Mouse (Mus musculus) CH12F3 (cell line): ENCODE data around the gene Atp8a2.

ENCODE experiments used
- in situ Hi-C: fragments of 300-500 bp; cut with MboI; formaldehyde crosslinking; loops from 2 replicates; pipeline ENCODE4 v1.14.3; 2020; ENCODE audit warnings: low sequenced_read_pairs

The Atp8a2 gene

DNA sequence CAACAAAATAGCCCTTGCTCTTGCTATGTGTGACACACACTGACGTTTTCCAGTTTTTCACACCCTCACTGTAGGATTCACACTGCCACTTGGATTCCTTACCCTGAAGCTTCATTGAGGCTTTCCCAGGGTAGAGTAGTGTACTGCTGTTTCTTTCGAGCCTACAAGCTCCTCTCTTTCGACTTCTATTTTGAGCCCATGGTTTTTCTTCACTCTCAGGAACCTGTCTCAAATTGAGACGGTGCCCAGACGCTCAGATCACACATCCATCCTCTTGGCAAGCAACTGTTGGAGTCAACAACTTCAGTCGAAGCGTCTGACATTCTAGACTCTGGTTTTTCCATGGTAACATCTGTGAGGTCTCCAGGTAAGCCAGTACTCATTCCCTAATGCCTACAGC, at the start of gene Atp8a2:
Gene Atp8a2, minus strand, starts transcription at position 296 of the 400 bp plus-strand sequence.
- in situ Hi-C loops, result no loop called here

DNA sequence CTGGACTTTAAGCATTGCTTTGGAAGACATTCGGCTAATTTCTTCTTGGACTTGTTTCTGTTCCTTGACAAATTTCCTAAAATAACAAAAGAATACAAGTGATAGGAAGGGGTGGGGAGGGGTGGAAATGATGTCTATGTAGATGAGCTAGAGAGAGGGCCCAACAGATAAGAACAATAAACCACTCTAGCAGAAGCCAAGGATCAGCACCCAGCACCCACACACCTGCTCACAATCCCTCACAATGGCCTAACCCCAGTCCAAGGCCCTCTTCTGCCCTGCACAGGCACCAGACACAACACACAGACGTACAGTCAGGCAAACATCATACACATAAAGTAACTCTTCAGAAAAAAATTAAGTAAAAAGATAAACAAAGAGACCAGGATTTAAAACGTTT, 41.6 kb upstream of the Atp8a2 start:
- in situ Hi-C loops, result no loop called here

DNA sequence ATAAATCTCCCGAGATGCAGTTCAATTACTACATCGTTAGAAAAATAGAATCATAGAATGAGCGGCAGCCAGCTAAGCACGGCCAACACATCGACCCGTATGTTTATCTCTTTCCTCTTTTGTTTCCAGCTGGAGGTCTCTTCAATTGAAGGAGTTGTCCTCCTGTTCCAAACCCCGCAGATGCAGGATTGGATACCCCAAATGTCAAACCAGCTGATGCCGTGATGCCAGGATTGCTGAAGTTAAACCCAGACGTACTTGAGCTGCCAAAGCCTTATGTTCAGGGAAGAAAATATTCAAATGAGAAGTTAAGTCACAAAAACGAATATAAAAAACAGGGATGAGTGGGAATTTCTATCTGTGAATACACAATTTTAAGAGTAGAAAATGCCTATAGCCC, 22.9 kb upstream of the Atp8a2 start:
- in situ Hi-C loops, result no loop called here

DNA sequence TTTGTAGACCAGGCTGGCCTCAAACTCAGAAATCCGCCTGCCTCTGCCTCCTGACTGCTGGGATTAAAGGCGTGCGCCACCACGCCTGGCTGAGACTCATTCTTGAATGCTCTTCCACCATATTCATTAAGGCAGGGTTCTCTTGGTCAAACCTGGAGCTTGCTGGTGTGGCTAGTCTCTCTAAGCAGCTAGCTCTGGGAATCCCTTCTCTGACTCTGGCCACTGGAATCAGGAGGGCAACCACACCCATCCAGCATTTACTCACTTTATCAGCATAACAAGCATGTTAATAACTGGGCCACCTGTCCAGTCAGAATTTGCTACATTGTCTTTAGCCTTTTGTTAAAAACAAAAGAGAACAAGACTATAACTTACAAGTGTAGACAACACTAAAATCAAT, 20.6 kb upstream of the Atp8a2 start:
- in situ Hi-C loops, result no loop called here

DNA sequence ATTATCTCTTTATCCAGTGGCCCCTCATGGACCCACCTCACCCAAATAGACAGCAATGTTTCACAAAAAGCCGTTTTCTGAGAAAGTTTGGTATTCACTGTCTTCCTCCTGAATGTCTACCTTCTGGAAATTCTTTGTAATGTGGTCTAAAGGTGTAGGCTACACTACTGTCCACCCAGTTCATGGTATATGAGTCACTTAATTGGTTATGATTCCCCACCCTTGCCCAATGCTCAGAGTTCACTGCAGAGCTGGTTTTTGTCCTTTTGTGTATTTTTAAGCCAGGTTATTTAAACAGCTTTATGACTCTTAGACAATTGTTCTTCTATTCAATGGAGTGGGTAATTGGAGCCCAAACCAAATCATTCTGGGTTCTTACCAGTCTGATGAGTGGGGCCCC, 19.1 kb upstream of the Atp8a2 start:
- in situ Hi-C loops, result no loop called here

DNA sequence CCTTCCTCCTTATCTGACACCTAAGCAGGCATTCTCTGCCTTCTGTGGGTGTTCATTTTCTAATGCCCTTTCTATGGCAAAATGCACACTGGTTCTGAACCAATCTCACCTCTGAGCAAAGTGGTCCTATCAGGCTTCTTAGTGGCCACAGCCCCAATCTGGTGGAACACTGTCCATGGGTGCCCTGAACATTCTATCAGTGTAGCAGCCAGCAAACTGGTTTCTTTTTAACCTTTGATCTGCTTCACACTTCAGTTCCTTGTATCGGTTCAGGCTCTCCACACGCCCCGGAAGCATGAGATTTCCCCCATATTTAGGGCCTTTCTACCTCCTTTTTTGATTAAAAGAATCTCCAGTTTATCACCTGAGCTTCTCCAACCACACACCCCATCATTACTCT, 18.0 kb upstream of the Atp8a2 start:
- in situ Hi-C loops, result no loop called here

DNA sequence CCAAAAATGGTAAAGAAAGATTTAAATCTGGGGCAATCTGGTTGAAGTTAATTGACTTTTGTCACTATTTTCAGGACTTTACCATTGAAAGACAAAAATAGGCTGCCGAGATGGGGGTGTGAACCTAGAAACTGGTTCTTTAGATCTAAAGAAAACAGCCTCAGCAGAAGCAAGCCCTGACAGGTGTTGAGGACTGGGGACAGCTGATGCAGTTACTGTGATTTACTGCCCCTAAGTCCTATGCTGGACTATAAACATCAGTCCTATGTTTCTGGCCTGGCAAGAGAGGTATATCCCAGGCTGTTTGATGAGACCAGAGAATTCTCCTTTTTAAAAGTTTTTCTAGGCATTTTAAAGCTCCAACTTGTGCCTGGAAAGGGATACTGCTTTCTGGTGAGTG, 17.1 kb upstream of the Atp8a2 start:
- in situ Hi-C loops, result no loop called here

DNA sequence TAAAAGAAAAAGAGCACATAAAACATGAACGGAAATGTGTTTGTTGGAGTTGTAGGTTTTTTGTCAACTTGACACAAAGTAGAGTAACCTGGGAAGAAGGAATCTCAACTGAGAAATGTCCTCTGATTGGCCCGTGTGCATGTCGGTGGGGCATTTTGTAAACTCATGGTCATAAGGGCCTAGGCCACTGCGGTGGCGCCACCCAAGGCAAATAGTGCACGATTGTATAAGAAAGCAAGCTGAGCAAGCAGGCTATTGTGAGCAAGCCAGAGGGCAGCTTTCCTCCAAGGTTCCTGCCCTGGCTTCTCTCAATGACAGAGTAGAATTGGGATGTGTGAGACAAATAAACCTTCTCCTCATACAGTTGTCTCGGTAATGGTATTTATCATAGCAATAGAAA, 12.2 kb upstream of the Atp8a2 start:
- in situ Hi-C loops, result no loop called here

DNA sequence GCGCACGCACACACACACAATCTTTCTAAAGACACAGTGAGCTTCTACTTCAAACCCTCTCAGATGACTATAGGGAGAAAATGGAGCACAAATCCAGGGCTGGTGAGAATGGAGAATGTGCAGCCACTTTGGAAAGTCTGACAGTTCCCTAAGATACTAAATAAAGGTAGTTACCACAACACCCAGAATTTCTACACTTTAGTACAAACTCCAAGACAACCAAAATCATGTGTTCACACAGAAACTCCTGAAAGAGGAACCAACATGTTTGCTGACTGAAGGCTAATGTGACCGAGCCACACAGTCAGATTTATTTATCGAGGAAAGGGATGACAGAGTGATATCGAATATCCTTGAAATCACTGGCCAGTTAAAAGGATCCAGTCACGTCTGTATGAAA, 8.0 kb upstream of the Atp8a2 start:
- in situ Hi-C loops, result no loop called here

DNA sequence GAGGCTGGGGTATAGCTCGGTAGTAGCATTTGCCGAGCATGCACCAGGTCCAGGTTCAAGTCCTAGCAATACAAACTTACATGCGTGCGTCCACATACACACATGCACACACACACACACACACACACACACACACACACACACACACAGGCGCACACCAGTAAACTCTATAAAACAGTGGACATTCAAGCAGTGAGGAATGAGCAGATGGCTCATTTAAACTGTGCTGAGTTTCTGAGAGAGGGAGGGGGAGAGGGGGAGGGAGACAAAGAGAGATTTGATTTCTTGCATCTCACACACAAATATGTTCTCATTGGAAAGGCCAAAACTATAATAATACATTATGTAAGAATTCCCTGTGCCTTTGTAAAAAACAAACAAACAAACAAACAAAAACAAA, 980 bp downstream of the Atp8a2 start:
- in situ Hi-C loops, result no loop called here

DNA sequence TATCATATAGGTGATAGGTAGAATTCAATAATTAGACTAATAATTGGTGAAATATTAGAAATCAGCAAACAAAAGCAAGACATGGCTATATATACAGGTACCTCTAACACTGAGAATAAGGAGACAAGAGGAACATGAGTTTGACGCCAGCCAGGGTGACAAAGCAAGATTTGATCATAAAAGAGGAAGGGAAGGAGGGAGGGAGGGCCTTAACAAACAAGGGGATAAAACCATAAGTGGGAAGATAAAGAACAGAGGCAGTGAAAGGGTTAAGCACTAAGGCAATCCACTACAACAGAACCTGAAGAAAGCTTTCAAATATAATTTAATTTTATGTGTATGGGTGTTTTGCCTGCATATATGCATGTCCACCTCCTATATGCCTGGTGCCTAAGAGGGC, 2.4 kb downstream of the Atp8a2 start:
- in situ Hi-C loops, result no loop called here

DNA sequence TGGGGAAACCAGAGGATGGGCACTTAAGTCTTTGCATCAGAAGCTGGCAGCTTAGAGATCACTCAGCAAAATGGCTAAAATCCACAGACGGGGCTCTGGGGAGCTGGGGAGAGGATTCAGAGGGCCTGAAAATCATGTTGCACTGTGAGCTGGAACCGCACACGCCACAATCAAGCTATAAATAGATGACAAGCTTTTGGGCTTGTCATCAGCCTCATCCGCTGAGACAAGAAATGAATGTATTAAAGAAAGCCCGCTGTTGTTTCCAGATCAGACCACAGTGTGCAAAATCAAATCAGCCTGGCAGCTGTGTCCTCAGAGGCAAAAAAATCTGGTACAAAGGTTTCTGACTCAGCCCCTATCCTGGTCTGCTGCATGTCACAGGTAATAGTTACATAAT, 7.2 kb downstream of the Atp8a2 start:
- in situ Hi-C loops, result no loop called here

DNA sequence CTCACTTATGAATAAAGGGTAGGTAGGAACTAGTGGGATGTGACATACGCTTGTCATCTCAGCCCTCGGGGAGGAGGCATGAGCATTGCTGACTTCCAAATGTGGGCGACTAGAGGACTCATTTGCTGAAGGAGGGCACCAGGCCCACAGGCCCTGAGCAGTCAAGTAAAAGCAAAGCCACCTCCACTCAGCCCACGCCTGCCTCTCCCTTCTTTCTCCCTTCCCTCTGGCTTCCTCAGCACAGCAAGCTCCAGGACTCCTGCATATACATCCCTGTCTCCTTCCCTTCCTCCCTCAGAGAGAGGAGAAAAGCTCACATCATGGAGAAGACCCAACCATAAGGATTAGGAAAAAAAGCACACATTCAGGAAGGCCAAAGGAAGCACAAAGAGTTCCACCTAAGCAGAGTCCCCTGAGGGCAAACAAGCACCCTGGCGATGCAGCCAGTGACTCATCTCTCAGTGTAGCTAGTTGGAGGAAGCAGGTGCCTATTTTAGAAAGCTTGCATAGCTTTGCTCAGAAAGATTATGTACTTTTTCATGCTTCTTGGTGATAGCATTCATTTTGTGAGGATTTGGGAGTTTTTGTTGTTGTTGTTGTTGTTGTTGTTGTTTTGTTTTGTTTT, 8.7 kb downstream of the Atp8a2 start:
- in situ Hi-C loops, result no loop called here

DNA sequence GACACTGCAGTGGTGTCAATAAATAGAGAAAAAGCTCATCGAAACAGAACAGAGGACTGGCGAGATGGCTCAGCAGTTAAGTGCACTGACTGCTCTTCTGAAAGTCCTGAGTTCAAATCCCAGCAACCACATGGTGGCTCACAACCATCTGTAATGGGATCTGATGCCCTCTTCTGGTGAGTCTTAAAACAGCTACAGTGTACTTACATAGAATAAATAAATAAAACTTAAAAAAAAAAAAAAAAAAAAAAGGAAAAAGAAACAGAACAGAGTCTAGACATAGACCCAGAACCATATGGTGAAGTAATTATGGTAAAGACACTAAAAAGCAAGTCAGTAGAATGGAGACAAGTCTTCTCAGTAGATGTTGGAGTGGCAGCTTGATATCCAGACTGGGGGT, 15.7 kb downstream of the Atp8a2 start:
- in situ Hi-C loops, result no loop called here

DNA sequence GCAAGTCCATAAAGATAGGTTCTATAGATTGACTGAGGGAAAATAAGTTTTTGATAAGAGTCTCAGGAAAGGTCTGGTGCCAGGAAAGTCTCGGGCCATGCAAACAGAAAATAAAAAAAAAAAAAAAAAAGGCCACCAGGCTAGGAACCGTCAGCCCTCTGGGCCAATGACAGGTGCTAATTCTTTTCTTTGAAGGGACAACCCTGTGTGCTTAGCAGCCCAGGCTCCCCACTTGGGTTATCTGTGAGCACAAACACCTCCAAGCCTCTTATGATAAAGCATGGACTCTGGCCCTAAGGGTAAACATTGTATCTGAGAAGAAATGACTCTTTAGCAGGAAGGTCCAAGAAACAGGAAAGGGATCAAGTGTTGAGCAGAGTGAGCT, 18.4 kb downstream of the Atp8a2 start:
- in situ Hi-C loops, result no loop called here

DNA sequence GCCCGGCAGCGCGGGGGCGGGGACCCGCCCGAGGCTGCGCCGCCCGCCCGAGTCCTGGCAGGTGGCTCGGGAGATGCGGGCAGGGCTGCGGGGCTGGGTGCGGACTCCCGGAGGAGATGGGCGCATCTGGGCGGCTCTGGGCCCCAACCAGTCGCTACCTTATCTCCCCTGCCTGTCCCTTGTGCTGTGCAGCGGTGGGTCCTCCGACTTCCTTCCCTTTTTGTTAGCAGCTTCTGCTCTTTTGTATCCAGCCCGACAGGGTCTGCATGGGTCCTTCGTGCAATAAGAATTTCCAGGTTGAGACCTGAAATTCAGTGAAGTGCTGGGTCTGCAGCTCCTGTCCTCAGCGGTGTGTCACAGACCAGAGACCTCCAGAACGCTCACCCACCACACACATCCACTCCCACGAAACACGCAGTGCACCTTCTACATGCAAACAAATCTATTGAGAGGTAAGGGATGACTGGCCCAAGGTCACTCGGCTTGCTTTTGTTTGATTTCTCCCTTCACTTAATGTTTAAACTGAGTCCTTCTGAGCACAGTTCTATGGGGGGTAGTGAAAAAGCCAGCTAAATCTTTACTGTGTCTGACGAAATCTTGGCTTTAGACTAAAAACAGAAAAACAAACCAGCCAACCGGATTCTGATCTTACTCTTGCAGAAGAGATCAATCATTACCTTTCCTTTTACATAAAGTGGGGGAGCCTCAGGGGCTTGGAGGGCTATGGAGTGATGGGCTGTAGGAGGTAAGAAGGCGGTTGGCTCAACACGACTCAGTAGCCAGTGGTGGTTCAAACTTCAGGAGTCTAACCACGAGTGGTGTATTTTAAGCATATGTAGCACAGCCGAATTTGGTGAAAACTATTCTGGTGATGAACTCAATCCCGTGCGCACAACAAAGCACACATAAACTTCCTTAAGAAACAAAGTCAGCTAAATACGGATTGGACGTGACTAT, 19.1 kb downstream of the Atp8a2 start:
- in situ Hi-C loops, result no loop called here

DNA sequence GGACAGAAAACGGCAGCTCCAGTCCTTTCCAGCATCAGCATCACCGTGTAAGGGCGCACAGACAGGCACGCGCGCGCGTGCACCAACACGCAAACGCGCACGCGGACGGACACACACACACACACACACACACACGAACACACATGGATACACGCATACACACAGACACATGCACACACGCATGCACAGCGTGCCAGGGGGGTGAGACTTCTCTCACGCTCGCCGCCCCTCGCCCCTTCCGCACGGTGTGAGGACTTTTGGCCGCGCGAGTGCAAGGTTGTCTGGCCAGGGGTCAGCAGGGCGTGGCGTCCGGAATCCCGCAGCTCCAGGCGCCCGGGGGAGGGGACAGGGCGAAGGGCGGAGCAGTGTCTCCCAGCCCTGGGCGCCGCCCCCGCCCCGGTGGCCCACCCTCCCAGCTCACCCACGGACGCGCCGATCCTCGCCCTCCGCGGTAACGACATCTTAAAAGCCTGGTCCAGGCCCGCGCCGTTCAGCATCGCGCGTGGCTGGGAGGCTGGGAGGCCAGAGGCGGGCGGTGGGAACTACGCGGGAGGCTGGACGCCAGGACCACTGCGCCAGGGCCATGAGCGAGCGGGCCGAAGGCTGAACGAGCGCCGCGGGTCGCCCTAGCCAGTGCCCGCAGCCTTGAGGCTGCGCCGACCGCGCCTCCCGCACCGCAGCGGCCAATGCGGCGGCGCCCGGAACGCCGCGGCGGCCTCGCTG, 19.9 kb downstream of the Atp8a2 start:
- in situ Hi-C loops, result no loop called here

DNA sequence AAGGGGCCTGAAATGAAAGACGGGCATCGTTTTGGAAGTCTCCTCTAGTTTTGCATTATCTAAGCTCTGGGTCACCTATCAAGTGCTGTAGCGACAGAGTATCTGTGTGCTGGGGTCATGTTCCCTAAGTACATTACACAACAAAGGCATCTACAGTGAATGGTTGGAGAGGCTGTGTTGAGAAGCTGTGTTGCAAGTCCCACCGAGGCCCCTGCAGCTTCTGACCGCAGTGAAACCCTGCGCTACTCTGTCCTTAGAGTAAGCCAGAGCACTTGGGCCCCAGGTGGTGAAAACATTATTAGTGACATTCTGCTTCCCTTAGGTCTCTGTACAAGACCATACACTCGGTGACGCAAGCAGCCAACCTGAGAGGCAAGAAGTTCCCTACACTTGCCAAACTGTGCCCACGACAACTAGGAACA, 20.5 kb downstream of the Atp8a2 start:
- in situ Hi-C loops, result no loop called here

DNA sequence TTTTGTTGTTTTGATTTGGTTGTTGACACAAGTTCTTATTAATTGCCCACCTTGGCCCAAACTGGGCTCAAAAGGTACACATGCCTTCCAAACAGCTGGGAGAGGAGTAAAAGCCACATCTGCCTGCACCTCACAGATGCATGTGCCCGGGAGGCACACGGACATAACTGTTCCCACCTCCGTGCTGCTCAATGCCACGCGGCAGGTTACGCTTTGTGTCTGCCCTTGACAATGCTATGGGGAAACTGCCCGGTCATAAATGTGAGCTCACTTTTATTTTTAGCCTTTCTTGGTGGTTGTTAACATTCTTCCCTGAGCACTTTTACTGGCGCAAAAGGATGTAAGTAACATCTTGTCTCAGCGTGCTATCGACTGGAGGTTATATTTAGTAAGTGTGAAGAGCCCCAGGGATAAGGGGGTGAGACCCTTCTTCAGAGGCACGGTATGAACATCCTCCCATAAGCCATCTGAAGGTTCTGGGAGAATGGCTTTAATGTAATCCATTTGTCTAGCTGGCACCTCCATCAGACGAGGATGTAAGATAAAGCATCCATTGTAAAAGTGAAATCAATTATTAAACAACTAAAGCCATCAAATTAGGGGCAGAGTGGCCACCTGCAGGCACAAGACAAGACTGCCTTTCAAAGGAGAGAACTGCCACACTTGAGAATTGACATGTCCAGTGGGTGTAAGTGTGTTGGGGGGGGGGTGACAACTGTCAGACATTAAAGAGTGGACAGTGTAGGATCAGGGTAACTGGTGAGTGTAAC, 24.5 kb downstream of the Atp8a2 start:
- in situ Hi-C loops, result no loop called here

DNA sequence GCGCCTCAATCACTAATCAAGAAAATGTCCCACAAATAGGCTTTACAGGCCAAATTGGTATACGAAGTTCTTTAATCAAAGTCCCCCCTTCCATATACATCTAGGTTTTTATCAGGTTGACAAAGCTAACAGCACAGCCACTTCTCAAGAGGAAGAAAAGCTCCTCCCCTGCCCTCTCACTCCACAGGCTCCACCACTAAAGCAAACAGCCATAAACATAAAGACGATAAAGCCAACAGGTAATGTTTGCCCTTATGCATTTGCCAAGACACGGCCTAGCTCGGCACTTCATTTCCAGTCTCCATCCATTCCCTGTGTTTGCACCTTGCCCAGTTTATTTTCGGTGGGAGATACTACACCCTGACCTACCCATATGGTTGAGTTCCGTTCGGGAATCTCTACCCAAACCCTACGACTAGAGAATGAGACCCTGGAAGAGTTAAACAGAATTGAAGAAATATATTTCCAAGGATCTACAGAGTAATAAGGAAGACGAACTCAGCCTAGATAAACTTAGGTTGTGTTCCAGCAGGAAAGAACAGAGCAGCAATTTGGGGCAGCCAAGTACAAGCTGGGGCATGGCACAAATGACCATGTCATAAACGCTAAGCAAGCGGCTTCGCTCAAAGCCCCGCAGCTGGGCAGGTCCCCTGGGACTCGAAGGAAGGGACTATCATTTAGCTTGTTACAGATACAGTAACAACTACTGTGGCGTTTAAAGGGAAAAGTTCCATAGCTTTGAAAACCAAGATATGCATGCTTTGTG, 26.0 kb downstream of the Atp8a2 start:
- in situ Hi-C loops, result no loop called here
